Mouse (Mus musculus) intestine, embryonic 16.5 days (tissue): ENCODE measurements at regions not wholly inside any gene's neighbourhood (a gene's known extent, or its start where the extent isn't known, plus 50 kb on each side); places are given as distances from the start of the nearest gene placed in this dataset.

Experiments
- ATAC-seq: fragments of 200-750 bp; cut with Nextera tagmentation; 2 replicates; pipeline ENCODE4 v1.8.0; 2017; ENCODE audit warnings: moderate TSS enrichment, moderate library complexity
- H3K27ac ChIP-seq: fragments of 300-500 bp; sonication (generic); 2 replicates; pipeline ENCODE4 v1.5.1; 2014; ENCODE audit warnings: mild to moderate bottlenecking, low read length
- H3K27me3 ChIP-seq: fragments of 300-500 bp; sonication (generic); replicated peaks from 2 replicates; pipeline ENCODE4 v1.6.1; 2014; ENCODE audit warnings: low read length, control low read depth, mixed read lengths; ENCODE audit not compliant: control insufficient read depth, insufficient read depth
- H3K36me3 ChIP-seq: fragments of 300-500 bp; sonication (generic); 2 replicates; pipeline ENCODE4 v1.6.1; 2014; ENCODE audit warnings: low read length, control low read depth; ENCODE audit not compliant: control insufficient read depth, insufficient read depth
- H3K4me1 ChIP-seq: fragments of 300-500 bp; sonication (generic); 2 replicates; pipeline ENCODE4 v1.6.1; 2014; ENCODE audit warnings: low read length, control low read depth, mixed read lengths; ENCODE audit not compliant: control insufficient read depth, insufficient read depth
- H3K4me2 ChIP-seq: fragments of 300-500 bp; sonication (generic); 2 replicates; pipeline ENCODE4 v1.6.1; 2014; ENCODE audit warnings: low read depth, low read length, control low read depth
- H3K4me3 ChIP-seq: fragments of 300-500 bp; sonication (generic); 2 replicates; pipeline ENCODE4 v1.5.1; 2014; ENCODE audit warnings: mild to moderate bottlenecking, low read length
- H3K9ac ChIP-seq: fragments of 300-500 bp; sonication (generic); 2 replicates; pipeline ENCODE4 v1.6.1; 2014; ENCODE audit warnings: low read depth, low read length
- H3K9me3 ChIP-seq: fragments of 300-500 bp; sonication (generic); 2 replicates; pipeline ENCODE4 v1.6.1; 2016; ENCODE audit warnings: low read length, control low read depth; ENCODE audit not compliant: control insufficient read depth
- WGBS: fragments of 180-500 bp; shearing (Covaris S2); extraction: QIAGEN DNeasy Blood & Tissue Kit; methylation state at CpG from one replicate; pipeline ENCODE4 v1.1.7; 2014; 5-methylcytosine and 5-hydroxymethylcytosine counted together

DNA sequence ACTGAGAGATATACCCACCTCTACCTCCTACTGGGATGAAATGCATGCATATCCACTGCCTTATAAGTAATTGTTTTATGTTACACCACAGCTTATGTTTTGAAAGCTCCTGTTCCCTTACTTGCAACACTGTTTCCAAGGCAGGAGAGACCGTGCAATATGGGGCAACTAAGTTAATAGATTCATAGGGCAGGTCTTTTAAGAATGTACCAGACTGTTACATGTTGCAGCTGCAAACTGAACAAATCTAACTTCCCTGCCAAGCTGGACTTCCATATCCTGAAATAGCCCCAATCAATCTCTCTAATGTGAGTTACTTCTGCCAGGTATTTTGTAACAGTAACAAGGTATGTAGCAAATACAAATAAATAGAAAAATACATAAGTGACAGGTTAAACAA is 1478.0 kb upstream of the 1700008P02Rik start:
- WGBS = 79% methylated on average over 1 of the region's 1 CpGs
- no peak for ATAC-seq
- Histone ChIP-seq H3K36me3 (no peaks in the 10 kb centered on the region), H3K27ac (no peak overlapping the region), H3K27me3 (no peaks in the 10 kb centered on the region), H3K4me2 (no peak overlapping the region), H3K4me1 (no peaks in the 10 kb centered on the region), H3K4me3 (no peak overlapping the region), H3K9me3 (no peaks in the 10 kb centered on the region), H3K9ac (no peak overlapping the region)

DNA sequence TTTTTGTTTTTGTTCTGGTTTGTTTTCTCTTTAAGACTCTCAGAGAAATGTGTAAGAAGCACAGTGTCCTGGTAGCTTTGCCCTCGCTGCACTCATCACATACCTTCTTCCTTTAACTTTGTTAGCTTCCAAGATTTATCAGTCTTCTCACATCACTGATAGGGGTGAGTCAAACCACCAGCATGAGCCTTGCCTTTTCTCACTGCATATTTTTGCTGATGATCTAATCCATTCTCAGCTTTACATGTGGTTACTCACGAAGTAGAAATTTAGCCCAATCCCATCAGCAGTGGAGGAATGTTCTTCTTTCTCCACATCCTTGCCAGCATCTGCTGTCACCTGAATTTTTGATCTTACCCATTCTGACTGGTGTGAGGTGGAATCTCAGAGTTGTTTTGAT is 1464.5 kb upstream of the 1700008P02Rik start:
- 54% methylated on average over 2 of the region's 2 CpGs for WGBS
- no peak for ATAC-seq
- Histone ChIP-seq H3K9me3 (no peaks in the 10 kb centered on the region), H3K36me3 (no peaks in the 10 kb centered on the region), H3K27me3 (no peaks in the 10 kb centered on the region), H3K9ac (no peak overlapping the region), H3K4me2 (no peak overlapping the region), H3K27ac (no peak overlapping the region), H3K4me1 (no peaks in the 10 kb centered on the region), H3K4me3 (no peak overlapping the region)

DNA sequence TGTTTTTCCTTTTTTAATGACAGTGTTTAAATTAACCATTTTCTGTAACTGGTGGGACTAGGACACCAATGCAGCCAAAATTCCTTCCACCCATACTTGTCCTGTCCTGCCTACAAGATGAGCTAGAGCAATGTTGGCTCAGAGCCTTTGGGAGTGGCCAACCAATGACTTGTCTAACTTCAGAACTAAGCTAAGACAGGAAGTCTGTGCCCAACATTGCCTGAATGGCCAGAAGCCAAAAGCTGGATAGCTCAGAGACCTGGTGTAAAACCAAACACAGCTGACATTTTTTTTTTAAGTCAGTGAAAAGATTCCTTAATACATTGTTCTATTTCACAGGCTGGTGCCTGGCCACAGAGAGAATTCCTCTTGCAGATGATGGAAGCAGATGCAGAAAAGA is 1433.5 kb upstream of the 1700008P02Rik start:
- H3K9me3 ChIP-seq = no peaks in the 10 kb centered on the region
- H3K4me2 ChIP-seq = no peak overlapping the region
- H3K4me3 ChIP-seq = no peak overlapping the region
- H3K9ac ChIP-seq = no peak overlapping the region
- no peaks in the 10 kb centered on the region for H3K36me3 ChIP-seq
- no peaks in the 10 kb centered on the region for H3K27me3 ChIP-seq
- no peaks in the 10 kb centered on the region for H3K4me1 ChIP-seq
- no peak for ATAC-seq
- no peak overlapping the region for H3K27ac ChIP-seq

DNA sequence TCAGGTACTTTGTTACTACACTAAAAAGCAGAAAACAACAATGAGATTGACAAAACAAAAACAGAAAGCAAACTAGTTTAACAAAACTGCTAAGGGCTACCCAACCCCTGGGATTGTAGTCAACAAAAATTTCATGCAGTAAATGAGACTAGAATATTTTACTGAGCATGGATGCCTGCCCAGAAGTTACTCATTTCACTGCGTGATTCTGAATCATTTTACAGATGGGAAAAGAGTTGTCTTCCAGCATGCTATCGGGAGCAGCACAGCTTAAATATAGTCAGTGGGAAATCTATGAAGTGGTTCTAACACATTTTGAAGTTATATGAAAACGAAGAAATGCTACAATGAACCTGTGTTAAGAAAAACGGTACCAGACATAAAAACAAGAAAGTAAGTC is 1430.9 kb upstream of the 1700008P02Rik start:
- WGBS = 81% methylated on average over 4 of the region's 4 CpGs
- Histone ChIP-seq H3K9me3 (no peaks in the 10 kb centered on the region), H3K27me3 (no peaks in the 10 kb centered on the region), H3K36me3 (no peaks in the 10 kb centered on the region), H3K9ac (no peak overlapping the region), H3K4me2 (no peak overlapping the region), H3K27ac (no peak overlapping the region), H3K4me1 (no peaks in the 10 kb centered on the region), H3K4me3 (no peak overlapping the region)
- no peak for ATAC-seq

DNA sequence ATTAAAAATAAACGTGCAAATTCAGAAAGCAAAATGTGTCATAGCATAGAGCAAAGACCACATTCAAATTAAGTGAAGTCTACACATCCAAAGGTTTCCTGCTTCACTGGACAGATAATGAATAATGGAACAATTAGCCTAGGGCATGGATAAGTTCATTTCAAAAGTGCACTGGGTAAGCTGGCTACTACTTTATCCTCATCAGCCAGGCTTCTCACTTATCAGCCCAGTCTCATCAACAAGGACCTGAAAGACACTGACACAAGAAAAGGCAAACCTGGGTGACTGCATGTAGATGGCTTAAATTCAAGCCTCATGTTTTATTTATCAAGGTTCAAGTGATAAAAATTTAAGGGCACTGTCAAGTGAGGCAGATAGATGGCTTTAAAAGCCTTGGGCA is 1429.5 kb upstream of the 1700008P02Rik start:
- WGBS = 73% methylated on average over 1 of the region's 1 CpGs
- H3K4me3 ChIP-seq = no peak overlapping the region
- no peak for ATAC-seq
- H3K27ac ChIP-seq = no peak overlapping the region
- no peaks in the 10 kb centered on the region for H3K4me1 ChIP-seq
- H3K4me2 ChIP-seq = no peak overlapping the region
- H3K27me3 ChIP-seq = no peaks in the 10 kb centered on the region
- no peaks in the 10 kb centered on the region for H3K36me3 ChIP-seq
- no peak overlapping the region for H3K9ac ChIP-seq
- no peaks in the 10 kb centered on the region for H3K9me3 ChIP-seq

DNA sequence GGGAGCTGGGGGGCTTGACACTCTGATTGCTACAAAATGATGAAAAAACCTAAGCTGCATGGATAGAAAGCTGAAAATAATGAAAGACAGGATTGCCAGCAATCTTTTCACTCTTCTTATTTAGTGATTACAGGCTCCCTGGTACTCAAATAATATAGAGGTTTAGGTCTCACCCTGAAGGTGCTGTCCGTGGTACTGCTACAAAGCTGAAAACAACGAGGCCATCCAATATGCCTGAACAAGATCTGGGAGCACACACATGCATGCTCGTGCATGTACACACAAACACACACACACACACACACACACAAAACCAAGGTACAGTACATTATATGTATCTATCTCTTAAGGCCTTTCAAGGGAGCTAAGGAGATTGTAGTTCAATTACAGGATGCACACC is 1426.1 kb upstream of the 1700008P02Rik start:
- no peak overlapping the region for H3K27ac ChIP-seq
- no peaks in the 10 kb centered on the region for H3K9me3 ChIP-seq
- ATAC-seq = no peak
- no peak overlapping the region for H3K4me2 ChIP-seq
- no peaks in the 10 kb centered on the region for H3K4me1 ChIP-seq
- H3K4me3 ChIP-seq = no peak overlapping the region
- H3K27me3 ChIP-seq = no peaks in the 10 kb centered on the region
- no peak overlapping the region for H3K9ac ChIP-seq
- 55% methylated on average over 3 of the region's 3 CpGs for WGBS
- H3K36me3 ChIP-seq = no peaks in the 10 kb centered on the region

DNA sequence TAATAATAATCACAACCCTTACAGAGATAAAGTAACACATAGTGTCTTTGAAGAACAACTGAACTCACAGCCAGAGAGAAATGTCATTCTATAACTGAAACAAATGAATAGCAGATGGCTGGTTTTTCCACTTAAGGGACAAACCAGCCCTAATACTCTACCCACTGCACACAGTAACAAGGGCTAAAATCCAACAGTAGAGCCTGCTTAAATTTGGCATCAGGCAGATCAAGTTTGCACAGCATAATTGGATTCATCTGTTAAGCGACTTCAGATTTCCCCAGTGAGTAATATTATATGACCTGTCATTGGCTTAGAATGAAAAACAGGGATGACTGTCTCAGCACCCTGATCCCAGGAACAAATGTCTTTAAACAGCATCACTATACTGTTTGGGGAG is 1416.5 kb upstream of the 1700008P02Rik start:
- Histone ChIP-seq H3K9ac (no peak overlapping the region), H3K4me1 (no peaks in the 10 kb centered on the region), H3K36me3 (no peaks in the 10 kb centered on the region), H3K4me3 (no peak overlapping the region), H3K4me2 (no peak overlapping the region), H3K27ac (no peak overlapping the region), H3K9me3 (no peaks in the 10 kb centered on the region), H3K27me3 (no peaks in the 10 kb centered on the region)
- no peak for ATAC-seq
- 70% methylated on average over 1 of the region's 1 CpGs for WGBS

DNA sequence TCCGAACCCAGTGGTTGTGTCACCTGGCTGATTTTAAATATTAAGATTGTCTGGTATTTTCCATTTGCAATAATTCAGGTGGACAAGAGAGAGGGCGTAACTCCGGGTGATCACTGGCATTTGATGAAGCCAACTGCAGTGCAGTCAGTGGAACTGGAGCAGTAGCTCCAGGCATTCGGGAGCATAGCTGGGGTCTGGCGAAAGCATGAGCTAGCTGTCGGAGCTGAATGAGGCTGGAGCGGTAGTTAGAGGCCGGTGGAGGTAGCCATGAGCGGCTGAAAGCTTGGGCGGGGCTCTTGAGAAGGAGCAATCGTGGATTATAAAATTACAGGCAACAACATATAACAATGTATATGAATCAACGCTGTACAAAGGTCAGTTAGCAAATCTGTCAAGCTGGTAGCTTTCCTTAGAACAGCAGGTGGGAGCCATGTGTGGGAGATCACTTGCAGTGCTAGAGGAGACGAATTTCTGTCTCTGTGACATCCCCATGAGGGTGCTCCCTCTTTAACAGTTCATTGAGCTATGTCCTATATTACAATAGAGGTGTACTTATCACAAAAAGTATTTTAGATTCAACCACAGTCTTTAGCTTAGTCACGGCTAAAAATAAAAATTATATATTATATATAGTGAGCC is 1415.0 kb upstream of the 1700008P02Rik start:
- Histone ChIP-seq H3K36me3 (no peaks in the 10 kb centered on the region), H3K4me3 (no peak overlapping the region), H3K9me3 (no peaks in the 10 kb centered on the region), H3K27me3 (no peaks in the 10 kb centered on the region), H3K27ac (no peak overlapping the region), H3K4me2 (no peak overlapping the region), H3K9ac (no peak overlapping the region), H3K4me1 (no peaks in the 10 kb centered on the region)
- no peak for ATAC-seq
- 82% methylated on average over 14 of the region's 14 CpGs for WGBS

DNA sequence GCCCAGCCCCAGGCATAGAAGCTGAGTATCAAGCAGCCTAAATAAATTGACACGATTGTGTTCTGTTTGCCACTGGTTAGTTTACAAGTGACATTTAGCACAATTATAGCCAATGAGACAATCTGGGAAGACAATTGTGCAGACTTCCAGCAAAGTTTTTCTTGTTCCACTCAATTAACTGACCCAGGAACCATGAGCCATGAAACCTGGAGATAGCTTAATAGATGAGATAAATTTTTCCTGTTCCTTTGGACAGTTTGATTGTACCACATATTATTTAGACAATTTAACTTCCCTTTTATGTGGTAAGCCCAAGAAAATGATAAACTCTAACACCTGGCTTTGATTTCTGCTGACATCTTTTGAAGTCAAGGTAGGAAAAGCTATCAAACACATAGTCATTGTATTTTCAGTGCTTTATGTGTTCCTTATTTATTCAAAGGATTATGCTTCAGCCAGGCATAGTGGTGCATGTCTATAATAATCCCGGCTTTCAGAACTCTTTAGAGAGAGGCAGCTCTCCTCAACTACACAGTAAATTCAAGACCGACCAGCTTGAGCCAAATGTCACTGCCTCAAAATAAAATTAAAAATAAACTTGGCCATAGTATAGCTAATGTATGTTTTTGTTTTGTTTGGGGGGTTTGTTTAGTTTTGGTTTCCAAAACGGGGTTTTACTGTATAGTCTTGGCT is 1406.2 kb upstream of the 1700008P02Rik start:
- Histone ChIP-seq H3K4me1 (no peaks in the 10 kb centered on the region), H3K27ac (no peak overlapping the region), H3K27me3 (no peaks in the 10 kb centered on the region), H3K9me3 (no peaks in the 10 kb centered on the region), H3K4me3 (no peak overlapping the region), H3K4me2 (no peak overlapping the region), H3K9ac (no peak overlapping the region), H3K36me3 (no peaks in the 10 kb centered on the region)
- WGBS = 65% methylated on average over 4 of the region's 4 CpGs
- no peak for ATAC-seq

DNA sequence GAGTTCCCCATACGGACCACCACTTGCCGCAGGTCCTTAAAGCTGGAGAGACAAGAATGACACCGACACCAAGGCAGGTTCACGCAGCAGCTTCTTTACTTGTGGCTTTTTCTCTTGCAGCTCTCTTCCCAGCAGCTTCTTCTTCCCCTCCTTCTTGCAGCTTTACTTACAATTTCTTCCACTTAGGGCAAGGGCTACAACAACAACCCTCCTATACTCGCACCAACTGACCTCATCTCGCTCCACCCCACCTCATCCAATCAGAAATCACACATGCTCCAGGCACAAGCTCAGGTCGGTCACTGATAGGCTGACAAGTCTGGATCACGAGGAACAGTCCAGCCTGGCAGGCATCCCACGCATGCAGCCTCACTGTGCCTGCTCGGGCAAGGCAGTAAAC is 1402.4 kb upstream of the 1700008P02Rik start:
- no peak for ATAC-seq
- H3K9ac ChIP-seq = no peak overlapping the region
- H3K4me2 ChIP-seq = no peak overlapping the region
- H3K4me1 ChIP-seq = no peaks in the 10 kb centered on the region
- no peaks in the 10 kb centered on the region for H3K36me3 ChIP-seq
- H3K4me3 ChIP-seq = no peak overlapping the region
- no peak overlapping the region for H3K27ac ChIP-seq
- 83% methylated on average over 10 of the region's 10 CpGs for WGBS
- no peaks in the 10 kb centered on the region for H3K9me3 ChIP-seq
- H3K27me3 ChIP-seq = no peaks in the 10 kb centered on the region
